Mouse (Mus musculus) kidney, adult 9 months (tissue): Measurements from ENCODE around the gene Ift122.

Experiments used
- DNase-seq: peaks from one replicate; pipeline ENCODE4 v3.0.0; 2022

Ift122 gene

GRCm38 (mm10) chr6:115891497-115892061, 38.3 kb downstream of the Ift122 start:
- no peak for DNase-seq

- no peak for DNase-seq
Observed at GRCm38 (mm10) chr6:115892363-115892762, 39.1 kb downstream of the Ift122 start.

- DNase-seq: no peak
Observed at GRCm38 (mm10) chr6:115896346-115896745, 43.1 kb downstream of the Ift122 start.

GRCm38 (mm10) chr6:115897117-115897516, 43.8 kb downstream of the Ift122 start:
- no peak for DNase-seq

GRCm38 (mm10) chr6:115897926-115898520, 44.8 kb downstream of the Ift122 start:
- no peak for DNase-seq

GRCm38 (mm10) chr6:115901062-115901461, 47.8 kb downstream of the Ift122 start:
- peak; percentile 81 for DNase-seq

- peak; percentile 80 for DNase-seq
Observed at GRCm38 (mm10) chr6:115901489-115901931, 48.2 kb downstream of the Ift122 start.

GRCm38 (mm10) chr6:115902545-115902944, 49.3 kb downstream of the Ift122 start:
- DNase-seq: no peak

- DNase-seq: peak; percentile 54
Observed at GRCm38 (mm10) chr6:115905568-115905967, 52.3 kb downstream of the Ift122 start.

GRCm38 (mm10) chr6:115906455-115906854, 53.2 kb downstream of the Ift122 start:
- DNase-seq: no peak

- no peak for DNase-seq
Observed at GRCm38 (mm10) chr6:115906871-115907270, 53.6 kb downstream of the Ift122 start.

- no peak for DNase-seq
Observed at GRCm38 (mm10) chr6:115908421-115908982, 55.2 kb downstream of the Ift122 start.

GRCm38 (mm10) chr6:115909052-115909451, 55.8 kb downstream of the Ift122 start:
- DNase-seq: no peak

GRCm38 (mm10) chr6:115909940-115910339, 56.7 kb downstream of the Ift122 start:
- peak; percentile 82 for DNase-seq

- peak; percentile 53 for DNase-seq
Observed at GRCm38 (mm10) chr6:115911763-115912162, 58.5 kb downstream of the Ift122 start.

GRCm38 (mm10) chr6:115913482-115913881, 60.2 kb downstream of the Ift122 start:
- no peak for DNase-seq

- no peak for DNase-seq
Observed at GRCm38 (mm10) chr6:115914511-115915202, 61.4 kb downstream of the Ift122 start.

- DNase-seq: no peak
Observed at GRCm38 (mm10) chr6:115915601-115916445, 62.6 kb downstream of the Ift122 start.

GRCm38 (mm10) chr6:115916611-115917010, 63.3 kb downstream of the Ift122 start:
- DNase-seq: no peak

GRCm38 (mm10) chr6:115918615-115919014, 65.3 kb downstream of the Ift122 start:
- DNase-seq: no peak

- DNase-seq: no peak
Observed at GRCm38 (mm10) chr6:115919876-115920275, 66.6 kb downstream of the Ift122 start.

- no peak for DNase-seq
Observed at GRCm38 (mm10) chr6:115924829-115925228, 71.6 kb downstream of the Ift122 start.

- no peak for DNase-seq
Observed at GRCm38 (mm10) chr6:115926416-115926815, 73.1 kb downstream of the Ift122 start.
